Mouse (Mus musculus) right cerebral cortex, adult 18-20 months (tissue): Measurements from ENCODE around the gene Fam193b.
"Not testable (repeated sequence)": the region's sequence is repeated elsewhere in the genome, so short reads cannot be mapped to it uniquely, and the experiment has no call there.

Experiments used
- DNase-seq: peaks from one replicate; pipeline ENCODE4 v3.0.0; 2022; ENCODE audit warnings: mixed read lengths

Fam193b gene

DNA sequence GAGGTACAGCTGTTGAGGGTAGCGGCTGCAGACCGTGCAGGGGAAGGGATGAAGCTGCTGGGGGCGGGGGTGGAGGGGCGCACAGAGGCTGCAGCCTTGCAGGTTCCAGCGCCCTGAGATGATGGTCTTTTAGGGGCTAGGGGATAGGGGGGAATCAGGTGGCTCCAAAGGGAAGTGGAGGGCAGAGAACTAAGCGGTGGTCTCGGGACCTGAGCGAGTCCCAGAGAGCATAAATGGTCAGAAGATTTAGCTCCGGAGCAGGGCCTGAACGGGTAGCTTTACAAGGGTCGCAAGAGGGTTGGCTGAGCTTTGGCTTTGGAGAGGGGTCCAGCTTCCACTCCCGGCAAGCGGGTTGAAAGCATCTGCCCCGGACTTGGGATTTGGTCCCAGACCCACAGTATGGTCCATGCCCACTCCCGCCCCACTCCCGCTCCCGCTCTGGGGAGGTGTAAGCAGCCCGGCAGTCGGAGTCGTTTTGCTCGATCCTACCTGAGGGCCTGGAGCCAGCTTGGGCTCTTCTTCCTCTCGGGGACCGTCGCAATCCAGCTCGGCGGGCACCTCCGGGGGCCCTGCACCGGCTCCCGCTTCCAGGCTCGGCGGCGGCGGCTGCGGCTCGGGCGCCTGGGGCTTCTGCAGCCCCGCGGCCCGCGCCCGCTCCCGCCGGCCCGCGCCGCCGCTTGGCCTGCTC lies 490 bp downstream of the Fam193b start:
- DNase-seq: no peak

DNA sequence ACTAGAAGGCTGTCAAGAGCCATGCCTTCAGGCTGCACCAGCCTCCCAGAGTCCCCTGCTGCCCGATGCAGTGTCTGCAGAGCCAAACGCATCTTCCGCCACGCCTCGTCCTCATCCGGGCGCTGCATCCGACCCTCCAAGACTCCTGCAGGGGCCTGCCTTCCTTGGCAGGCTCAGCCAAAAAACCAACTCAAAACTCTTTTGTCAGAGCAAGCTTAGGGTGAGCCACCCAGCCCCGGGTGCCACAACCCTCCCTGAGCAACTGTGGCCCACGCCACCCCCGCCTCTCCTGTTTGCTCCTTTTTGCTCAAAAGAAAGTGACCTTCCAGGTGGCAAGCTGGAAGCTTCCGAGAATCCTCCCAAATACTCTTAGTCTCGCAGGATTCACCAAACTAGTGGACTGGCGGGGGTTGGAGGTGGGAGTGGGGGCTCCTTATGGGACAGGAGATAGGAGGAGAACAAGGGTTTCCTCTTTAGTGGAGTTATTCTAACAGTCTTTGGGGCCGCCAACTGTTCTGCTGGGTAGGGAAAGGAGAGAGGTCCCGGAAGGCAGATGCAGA lies 1.1 kb downstream of the Fam193b start:
- DNase-seq: no peak

DNA sequence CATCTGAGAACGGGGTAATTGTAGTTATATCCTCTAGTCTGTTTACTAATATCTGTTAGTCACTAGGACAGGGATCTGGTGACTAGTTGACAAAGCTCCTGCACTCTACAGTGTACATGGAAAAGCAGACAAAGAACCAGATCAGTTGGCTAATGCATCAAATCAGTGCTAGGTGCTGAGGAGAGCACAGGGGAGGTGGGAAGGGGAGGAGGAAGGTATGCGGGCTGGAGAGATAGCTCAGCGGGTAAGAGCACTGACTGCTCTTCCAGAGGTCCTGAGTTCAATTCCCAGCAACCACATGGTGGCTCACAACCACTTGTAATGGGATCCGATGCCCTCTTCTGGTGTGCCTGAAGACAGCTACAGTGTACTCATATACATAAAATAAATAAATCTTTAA lies 2.4 kb downstream of the Fam193b start:
- not testable (repeated sequence) for DNase-seq

DNA sequence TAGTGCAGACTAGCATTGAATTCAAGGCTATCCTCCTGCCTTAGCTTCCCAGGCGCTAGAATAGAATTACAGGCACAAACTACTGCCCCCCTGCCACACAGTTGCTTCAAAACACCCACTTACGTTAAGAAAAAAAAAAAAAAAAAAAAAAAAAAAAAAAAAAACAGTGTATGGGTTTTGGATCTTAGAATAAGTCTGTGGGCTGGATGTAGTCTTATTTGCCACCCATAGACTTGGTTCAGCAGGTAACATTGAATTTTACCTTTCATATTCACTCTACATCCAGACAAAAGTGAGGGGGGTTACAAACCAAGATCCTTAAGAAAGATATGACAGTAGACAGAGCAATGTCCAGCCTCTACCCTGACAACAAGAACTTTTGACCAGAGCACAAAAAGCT lies 3.0 kb downstream of the Fam193b start:
- DNase-seq: no peak

DNA sequence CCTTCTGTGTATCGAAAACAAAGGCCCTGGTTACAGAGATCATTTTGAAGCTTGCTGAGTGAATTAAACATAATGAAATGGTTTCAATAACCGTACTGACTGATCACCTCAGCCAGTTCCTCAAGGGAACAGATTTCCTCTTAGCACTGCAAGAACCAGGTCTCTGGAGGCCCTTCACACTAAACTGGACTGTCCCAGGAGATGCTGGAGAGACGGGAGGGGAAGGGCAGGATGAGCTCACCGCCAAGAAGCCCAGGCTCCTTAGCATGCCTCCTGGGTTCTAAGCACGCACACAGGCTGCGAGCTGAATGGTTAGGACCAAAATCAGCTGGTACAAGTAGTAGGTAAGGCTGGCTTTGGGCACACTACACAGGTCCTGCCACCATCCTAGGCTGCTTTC lies 3.9 kb downstream of the Fam193b start:
- no peak for DNase-seq

DNA sequence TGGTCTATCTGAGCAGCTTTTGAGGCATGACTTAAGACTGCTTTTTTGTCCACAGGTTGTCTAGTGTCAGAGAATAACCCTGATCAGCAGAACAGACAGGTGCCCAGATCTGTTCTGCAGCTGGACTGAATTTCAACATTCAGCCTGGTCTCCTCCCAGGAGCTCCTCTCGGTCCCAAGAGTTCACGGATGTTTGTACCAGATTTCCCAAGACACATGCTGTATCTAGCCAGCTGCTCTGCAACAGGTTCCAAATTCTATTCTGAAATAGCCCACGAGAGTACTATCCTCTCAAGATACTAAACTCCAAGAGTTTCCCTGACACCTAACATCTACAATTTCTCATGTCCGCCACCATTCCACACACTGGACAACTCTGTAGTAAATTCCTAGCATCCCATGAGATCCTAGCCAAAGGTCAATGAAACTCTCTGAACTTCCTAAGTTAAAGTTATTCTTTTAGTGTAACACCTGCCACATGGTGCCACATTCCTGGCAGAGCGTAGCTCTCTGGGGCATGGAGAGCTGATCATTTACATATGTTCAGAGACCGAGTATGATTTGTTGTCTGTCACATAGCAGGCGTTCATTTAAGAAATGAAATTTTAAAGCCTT lies 7.5 kb downstream of the Fam193b start:
- DNase-seq: no peak

DNA sequence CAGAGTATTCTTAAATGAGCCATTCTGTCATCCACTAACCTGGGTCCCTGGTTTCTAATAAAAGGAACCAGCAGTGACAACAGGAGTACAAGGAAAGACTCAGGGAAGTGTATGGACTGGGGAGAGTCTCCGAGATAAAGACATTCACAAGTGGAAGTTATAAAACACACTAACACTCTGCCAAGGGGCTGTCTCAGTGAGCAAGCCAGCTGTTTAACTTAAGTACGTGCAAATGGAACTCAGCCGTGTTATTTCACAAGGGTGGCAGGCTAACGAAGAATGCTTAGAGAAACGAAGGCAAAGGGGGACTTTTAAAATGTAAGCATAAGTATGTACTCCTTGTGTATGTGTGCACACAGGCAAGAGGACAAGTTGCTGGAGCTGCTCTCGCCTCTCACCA lies 13.4 kb downstream of the Fam193b start:
- no peak for DNase-seq

DNA sequence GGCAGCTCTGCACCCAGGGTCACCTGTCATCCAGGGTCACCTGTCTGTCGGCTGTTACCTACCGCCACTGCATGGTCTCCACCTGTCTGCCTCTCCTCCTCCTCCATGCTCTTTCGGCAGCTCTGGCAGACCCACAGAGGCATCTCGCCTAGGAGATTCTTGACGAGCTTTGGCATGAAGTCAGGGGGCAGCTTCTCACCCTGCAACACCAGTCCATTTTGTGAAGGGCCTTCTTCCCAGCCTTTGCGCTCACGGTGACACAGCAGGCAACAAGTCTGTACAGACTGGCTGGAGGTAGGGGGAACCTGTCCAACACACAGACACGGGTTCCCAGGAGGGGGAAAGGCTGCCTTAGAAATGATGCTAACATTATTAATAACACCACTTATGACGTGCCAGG lies 15.0 kb downstream of the Fam193b start:
- no peak for DNase-seq

DNA sequence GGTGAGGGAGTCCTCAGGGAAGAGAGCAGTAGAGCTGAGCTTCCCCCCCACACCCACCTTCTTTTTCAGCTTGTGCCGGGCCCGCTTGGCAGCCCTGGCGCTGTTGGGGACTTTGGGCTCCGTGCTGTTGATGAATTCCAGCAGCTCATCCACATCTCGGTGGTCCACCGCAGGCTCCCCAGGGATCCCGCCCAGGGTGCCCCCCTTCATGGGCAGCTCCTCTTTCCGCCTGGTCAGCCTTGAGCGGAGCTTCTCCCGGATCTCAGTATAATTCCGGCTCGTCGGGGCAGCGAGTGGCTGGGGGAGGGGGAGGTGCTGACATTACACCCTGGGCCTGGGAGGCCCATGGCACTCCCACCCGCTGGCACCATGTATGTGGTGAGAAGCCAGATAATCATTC lies 21.9 kb downstream of the Fam193b start:
- no peak for DNase-seq

DNA sequence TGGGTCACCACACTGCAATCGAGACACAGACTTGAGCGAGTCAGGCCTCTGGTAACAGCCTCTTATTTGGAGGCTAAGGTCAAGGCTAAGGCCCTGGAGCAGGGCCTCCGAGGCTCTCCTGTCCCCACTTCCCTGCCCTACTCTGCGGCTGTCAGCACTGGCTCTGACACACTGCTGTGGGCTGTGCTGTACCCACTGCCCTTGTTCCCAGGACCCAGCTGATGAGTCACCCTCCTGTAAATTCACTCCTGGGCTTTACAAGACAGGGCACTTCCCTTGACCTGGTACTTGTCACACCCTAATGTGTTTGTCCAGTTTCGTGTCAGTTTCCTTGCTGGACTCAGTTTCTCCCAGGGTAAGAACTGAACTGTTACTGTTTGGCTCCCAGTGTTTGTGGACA lies 22.5 kb downstream of the Fam193b start:
- no peak for DNase-seq

DNA sequence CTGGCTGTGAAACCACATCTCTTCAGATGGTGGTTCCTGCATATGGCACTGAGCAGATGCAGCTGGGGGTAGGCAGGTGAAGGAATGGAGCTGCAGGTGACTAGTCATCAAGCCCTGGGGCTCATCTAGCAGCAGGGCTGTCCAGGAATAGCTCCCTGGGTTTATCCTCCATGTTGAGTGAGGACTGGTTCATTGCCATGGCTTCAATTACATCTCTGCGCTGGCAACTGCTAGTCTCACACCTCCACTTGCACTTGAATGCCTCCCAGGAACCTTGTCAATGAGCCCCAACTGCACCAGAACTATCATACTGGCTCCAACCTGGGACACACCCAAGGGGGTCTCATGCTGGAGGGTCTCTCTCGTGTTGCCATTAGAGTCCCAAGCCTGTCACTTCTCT lies 23.0 kb downstream of the Fam193b start:
- DNase-seq: no peak

DNA sequence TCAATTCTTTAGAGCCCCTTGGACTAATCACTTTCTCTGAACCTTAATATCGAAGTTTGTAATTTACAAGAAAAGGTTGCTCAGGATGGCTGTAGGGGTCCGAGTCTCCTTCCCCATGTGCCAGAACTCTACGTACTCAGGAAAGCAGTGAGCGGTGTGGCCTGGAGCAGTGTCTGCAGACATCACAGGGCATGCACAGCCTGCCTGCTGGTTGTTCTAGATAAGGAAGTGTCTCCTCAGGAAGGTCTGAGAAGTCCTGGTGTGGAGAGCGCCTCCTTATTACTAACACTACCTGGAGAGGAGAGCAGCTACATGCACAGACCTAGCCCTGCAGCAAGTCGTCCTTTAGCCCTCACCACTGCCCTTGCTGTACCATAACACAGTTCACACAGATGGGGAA lies 26.1 kb downstream of the Fam193b start:
- DNase-seq: no peak

DNA sequence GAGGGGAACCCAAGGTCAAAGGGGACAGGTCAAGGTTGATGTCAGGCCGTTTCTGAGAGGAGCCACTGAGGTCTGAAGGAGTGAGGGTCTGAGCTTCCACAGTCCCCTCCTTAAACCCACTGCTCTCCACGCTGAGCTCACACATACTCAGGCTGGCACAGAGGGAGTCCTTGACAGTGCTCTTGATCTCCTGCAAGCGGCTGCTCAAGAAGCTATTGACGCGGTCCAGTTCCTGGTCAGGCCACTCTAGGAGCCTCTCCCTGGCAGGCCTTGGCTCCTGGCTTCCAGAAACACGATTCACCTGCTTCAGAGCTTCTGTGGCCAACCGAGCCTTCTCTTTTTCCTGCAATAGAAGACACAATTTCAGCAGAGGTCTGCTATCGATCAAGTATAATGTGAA lies 27.5 kb downstream of the Fam193b start:
- no peak for DNase-seq

DNA sequence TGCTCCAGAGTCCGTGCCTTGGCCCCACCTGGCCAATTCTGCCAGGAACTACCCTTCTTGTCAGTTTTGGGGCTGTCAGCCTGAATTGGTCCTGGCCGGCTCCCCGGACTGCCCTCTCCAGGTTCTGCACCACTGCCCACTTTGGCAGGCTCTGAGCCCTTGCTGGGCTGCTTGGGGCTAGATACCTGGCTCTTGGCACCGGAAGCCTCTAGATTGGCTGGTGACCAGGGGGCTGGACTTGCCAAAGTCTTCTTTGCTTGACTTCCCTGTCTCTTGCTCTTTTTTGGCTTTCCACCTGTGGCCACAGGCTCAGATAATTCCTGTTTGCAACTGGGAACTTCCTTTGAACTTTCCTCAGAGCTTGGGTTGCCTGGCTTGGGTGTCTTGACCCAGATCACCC lies 28.0 kb downstream of the Fam193b start:
- no peak for DNase-seq

DNA sequence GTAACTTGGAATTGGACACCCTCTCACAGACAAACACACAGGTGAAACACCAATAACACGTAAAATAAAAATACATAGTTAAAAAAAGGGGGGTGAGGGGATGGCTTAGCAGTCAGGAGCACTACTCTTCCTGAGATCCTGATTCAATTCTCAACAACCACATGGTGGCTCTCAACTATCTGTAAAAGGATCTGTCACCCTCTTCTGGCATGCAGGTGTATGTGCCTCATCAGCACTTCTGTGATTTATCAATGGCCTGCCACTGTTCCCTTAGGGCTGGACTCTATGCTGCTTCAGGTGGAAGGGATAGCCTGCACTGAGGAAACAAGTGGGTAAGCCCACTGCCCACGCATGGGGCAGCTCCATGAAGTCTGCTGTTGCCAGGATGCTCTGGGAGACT lies 30.0 kb downstream of the Fam193b start:
- peak; percentile 53 for DNase-seq

DNA sequence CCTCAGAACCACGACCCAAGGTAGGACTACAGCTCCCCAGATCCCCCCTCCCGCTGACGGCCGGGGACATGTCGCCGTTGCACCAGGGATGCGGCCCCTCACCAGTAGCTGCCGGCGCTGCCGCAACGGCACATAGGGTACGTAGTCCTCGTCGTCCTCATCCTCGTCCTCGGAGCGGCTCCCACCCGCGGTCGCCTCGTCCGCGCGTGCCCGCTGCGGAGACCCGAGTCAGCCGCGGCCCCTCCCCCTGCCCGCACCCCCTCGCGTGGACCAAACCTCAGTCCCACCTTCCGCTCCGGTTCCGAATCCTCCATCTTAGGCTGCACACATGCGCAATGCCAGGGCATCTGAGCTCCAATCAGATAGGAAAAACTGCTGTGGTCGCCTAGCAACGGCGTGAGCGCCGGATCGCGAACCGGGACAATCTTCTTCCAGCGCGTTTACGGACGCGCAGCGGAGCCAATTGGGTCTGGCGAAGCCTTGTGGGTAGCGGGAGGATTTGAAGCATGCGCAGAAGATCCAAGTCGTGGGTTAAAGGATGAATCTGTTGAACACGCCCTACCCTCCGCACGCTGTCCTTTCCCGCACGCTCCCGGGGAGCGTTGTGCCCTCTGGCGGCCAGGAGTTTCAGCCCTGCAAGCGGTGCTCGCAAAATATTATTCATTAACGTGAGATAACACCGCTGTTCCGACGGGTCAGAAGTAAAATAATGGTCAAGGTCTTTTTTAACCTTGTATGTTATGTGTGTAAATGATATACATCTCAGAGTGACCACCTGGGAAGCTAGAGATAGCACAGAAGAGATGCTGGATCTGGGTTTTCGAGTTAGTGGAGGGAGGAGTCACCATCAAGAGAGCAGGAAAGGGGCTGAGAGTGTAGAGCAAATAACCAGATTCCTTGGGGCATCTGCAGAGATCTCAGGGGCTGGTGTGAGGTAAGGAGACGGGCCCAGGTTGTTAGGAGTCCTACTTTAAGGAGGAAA lies 34.4 kb downstream of the Fam193b start, which contains the start of gene Ddx41:
Gene Ddx41, minus strand, starts transcription at position 465 of the 982 bp plus-strand sequence.
- peak; percentile 100 for DNase-seq

DNA sequence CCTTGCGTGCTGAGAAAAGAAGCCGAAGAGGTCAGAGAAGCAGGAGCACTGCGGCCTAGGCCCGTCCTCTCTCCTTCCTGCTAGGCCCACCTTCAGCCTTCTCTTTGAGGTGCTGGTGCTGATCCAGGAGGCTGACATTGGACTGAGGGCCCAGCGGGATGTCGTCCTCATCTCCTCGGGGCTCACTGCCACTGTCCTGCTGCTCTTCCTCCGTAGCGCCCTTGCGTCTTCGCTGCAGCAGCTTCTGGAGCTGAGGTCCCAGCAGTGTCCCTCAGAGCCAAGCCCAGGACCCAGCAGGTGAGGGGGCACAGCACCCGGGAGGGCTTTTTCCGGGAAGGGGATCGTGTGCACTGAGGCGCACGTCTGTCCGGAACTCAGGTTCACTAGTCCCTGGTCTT lies 35.1 kb downstream of the Fam193b start:
- no peak for DNase-seq

DNA sequence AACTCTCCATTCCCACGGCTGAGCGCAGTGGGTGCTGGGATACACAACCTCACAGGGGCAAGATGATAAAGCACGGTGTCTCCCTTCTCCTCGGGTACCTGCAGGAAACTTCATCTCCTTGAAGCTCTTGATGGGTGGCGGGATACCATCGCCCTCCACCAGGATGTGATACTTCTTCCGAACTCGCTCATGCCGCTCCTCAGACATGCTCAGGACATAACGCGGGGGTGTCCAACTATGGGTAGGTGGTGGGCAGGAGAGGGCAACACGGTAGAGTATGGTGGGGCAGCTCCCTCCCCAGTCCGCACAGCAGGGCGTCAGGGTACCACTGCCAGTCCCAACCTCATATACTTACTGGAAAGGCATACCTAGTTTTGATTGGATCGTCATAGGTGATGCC lies 35.7 kb downstream of the Fam193b start:
- DNase-seq: no peak

DNA sequence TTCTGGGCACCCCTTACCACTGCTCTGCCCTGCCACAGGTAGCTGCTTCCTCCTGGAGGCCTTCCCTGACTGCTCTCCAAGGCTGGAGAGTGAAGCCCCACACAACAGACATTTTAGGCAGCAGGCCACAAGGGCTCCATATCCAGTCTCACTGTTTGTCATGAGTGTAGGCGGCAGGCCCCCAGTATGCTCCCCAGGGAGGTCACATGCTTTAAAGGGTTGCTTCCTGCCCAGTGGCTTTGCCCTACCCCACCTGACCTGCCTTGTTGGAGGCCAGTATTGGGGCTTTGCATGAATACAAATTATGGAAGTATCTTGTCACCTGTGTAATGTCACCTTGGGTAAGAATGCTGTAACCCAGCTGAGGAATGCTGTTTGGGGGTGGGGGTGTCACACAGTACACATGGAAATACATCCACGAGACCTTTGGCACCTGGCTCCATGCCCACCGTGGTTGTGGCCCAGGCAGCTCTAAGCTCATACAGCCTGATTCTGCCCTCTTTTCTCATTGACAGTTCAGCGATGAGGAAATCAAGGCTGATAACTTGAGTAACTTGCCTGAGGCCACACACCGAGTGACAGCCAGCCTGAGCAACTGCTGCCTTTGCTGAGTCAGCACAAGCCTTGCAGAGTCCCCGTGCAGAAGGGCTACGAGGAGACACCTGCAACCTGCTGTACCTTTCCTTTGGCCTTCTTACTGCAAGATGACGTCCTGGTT lies 41.6 kb downstream of the Fam193b start, which contains the start of gene Dok3:
Gene Dok3, minus strand, starts transcription at position 99 of the 718 bp plus-strand sequence.
- no peak for DNase-seq

DNA sequence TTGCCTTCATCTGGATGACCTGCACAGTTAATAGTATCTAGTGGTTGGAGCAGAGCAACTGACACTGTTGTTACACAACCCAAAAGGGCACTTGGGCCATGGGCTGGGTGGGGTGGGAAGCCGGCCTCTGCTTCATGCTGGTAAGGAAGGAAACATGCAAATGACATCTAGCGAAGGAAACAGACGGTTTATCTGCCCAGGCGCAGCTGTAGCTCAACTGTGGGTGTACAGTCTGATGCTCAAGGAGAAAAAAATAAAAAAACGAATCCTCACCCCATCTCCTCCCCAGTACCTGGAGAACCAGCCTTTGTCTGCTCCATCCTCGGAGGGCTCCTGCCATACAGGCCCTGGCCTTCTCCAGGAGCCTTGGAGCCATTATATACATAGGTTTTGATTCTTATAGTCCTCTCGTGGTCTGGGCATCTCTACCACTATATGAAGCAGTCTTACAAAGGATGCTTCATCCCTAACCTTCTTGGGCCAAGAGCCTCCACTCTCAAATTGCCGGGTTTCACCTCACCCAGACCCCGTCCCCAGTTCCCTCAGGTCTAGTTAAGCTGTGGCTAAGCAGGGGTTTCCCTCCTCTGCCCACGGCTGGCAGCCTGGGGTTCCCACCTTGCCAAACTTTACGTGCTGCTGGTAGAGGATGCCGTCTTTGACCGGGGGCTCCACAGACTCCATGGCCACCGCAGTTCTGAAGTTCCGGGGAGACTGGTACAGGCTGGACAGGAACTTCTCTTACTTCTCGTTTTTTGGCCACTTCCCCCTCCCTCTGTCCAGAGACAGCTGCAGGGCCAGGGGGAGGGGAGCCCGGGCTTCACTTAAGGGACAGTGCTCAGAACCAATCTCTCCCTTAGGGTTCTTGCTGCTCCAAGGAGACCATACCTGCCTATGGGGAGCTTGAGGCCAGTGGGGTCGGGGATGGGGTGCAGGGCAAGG lies 42.8 kb downstream of the Fam193b start:
- DNase-seq: no peak

DNA sequence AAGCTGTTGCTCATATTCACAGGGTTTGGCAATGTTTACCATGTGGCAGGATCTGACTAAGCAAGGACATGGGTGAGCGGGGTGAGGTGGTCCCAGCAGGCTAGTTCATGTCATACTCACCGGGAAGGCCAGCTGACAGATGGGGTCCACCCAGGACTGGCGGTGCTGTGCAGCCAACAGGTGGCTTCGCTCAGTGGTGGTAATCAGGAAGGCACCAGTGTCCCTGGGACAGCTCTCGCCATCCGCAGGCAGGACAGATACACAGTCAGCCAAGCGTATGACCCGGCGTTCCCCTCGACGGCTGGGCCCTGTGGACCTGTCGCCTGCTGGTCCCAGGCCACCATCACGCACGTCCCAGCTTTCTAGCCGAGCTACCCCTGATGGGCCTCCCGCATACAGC lies 43.7 kb downstream of the Fam193b start:
- no peak for DNase-seq
